Mouse (Mus musculus): ENCODE measurements around the gene Vwa3a.

Gene Vwa3a

GRCm38 (mm10) chr7:120836361-120836760 is 97.2 kb downstream of the Vwa3a start:
- DNase-seq (ENCODE audit: low spot score) = no peak

GRCm38 (mm10) chr7:120838436-120839160 is 99.5 kb downstream of the Vwa3a start:
- peak; percentile 40 for DNase-seq (ENCODE audit: low spot score)

- no peak for DNase-seq (ENCODE audit: low spot score)
Observed at GRCm38 (mm10) chr7:120839786-120840185, 100.7 kb downstream of the Vwa3a start.

- peak; percentile 95 for DNase-seq (ENCODE audit: low spot score)
Observed at GRCm38 (mm10) chr7:120842345-120843036, 103.4 kb downstream of the Vwa3a start, which contains the start of gene Eef2k. TSS of gene Eef2k (plus strand) at chr7:120842831.

- DNase-seq (ENCODE audit: low spot score) = peak; percentile 84
Observed at GRCm38 (mm10) chr7:120843037-120843621, 104.0 kb downstream of the Vwa3a start.

- DNase-seq (ENCODE audit: low spot score) = peak; percentile 25
Observed at GRCm38 (mm10) chr7:120843852-120844435, 104.8 kb downstream of the Vwa3a start.

GRCm38 (mm10) chr7:120844689-120845088 is 105.6 kb downstream of the Vwa3a start:
- no peak for DNase-seq (ENCODE audit: low spot score)

- no peak for DNase-seq (ENCODE audit: low spot score)
Observed at GRCm38 (mm10) chr7:120848831-120849512, 109.9 kb downstream of the Vwa3a start.

GRCm38 (mm10) chr7:120850165-120850564 is 111.0 kb downstream of the Vwa3a start:
- DNase-seq (ENCODE audit: low spot score) = no peak
